Mouse (Mus musculus) CD8-positive naive resting alpha-beta T cell, adult 57 days (primary cell): Measurements from ENCODE around the gene Olfr1446. TPM values are rescaled to one million over a fixed set of nuclear protein-coding genes. Genes with fewer than 3 reads are reported as not detected.

ENCODE experiments used
- total RNA-seq: library from RNA; stranded (reverse); gene quantifications from one replicate; pipeline ENCODE4 v1.2.4, GENCODE M21; 2023

The Olfr1446 gene
- not detected for total RNA-seq

GRCm38 (mm10) chr19:12893424-12893823 is at the start of gene Olfr1446:
TSS of gene Olfr1446 (minus strand) at chr19:12893524.

GRCm38 (mm10) chr19:12930540-12930939 is 37.2 kb upstream of the Olfr1446 start, which contains the start of gene Olfr1449:
TSS of gene Olfr1449 (plus strand) at chr19:12930840.

GRCm38 (mm10) chr19:12924319-12924718 is 31.0 kb upstream of the Olfr1446 start, which contains the start of gene Olfr1448:
TSS of gene Olfr1448 (minus strand) at chr19:12924419.

GRCm38 (mm10) chr19:12903643-12904042 is 10.3 kb upstream of the Olfr1446 start, which contains the start of gene Olfr1447:
TSS of gene Olfr1447 (minus strand) at chr19:12903743.

GRCm38 (mm10) chr19:12883555-12883954 is 9.8 kb downstream of the Olfr1446 start, which contains the start of gene Olfr1445:
TSS of gene Olfr1445 (plus strand) at chr19:12883855.

GRCm38 (mm10) chr19:12856983-12857382 is 36.3 kb downstream of the Olfr1446 start, which contains the start of gene Olfr1444:
TSS of gene Olfr1444 (plus strand) at chr19:12857283.

GRCm38 (mm10) chr19:12846382-12846781 is 46.9 kb downstream of the Olfr1446 start, which contains the start of gene Gm5244:
TSS of gene Gm5244 (plus strand) at chr19:12846682.

Other genes with a start within 250 kb of the Olfr1446 start
- not detected for gene Olfr1442, start 223.1 kb downstream of the Olfr1446 start, total RNA-seq
- not detected for gene Olfr1443, start 215.4 kb downstream of the Olfr1446 start, total RNA-seq
- not detected for gene Keg1, start 197.7 kb downstream of the Olfr1446 start, total RNA-seq
- 4.3 TPM for gene Cntf, start 127.9 kb downstream of the Olfr1446 start, total RNA-seq
- gene Zfp91, start 97.4 kb downstream of the Olfr1446 start, total RNA-seq = 67.2 TPM
- gene Lpxn, start 97.3 kb downstream of the Olfr1446 start, total RNA-seq = 47.4 TPM
- gene Gm5244, start 46.8 kb downstream of the Olfr1446 start, total RNA-seq = 1.5 TPM
- gene Olfr1444, start 36.2 kb downstream of the Olfr1446 start, total RNA-seq = 0.31 TPM
- gene Olfr1445, start 9.7 kb downstream of the Olfr1446 start, total RNA-seq = not detected
- not detected for gene Olfr1447, start 10.2 kb upstream of the Olfr1446 start, total RNA-seq
- not detected for gene Olfr1448, start 30.9 kb upstream of the Olfr1446 start, total RNA-seq
- gene Olfr1449, start 37.3 kb upstream of the Olfr1446 start, total RNA-seq = not detected
- gene Olfr1450, start 56.7 kb upstream of the Olfr1446 start, total RNA-seq = not detected
- not detected for gene Olfr1451, start 101.5 kb upstream of the Olfr1446 start, total RNA-seq
- gene Olfr1453, start 134.8 kb upstream of the Olfr1446 start, total RNA-seq = not detected
- not detected for gene Olfr1454, start 167.1 kb upstream of the Olfr1446 start, total RNA-seq
- not detected for gene Olfr1457, start 204.4 kb upstream of the Olfr1446 start, total RNA-seq
- gene Olfr1458, start 213.3 kb upstream of the Olfr1446 start, total RNA-seq = not detected